Mouse (Mus musculus) neural tube, embryonic 12.5 days (tissue): Measurements from ENCODE around the gene Apoa2. TPM values are rescaled to one million over a fixed set of nuclear protein-coding genes. Genes with fewer than 3 reads are reported as not detected.

Source experiments
- ATAC-seq: fragments of 200-750 bp; cut with Nextera tagmentation; 2 replicates; pipeline ENCODE4 v1.8.0; 2017; ENCODE audit warnings: low read depth, mild to moderate bottlenecking, moderate TSS enrichment, moderate library complexity; ENCODE audit not compliant: low FRiP score
- H3K27ac ChIP-seq: fragments of 300-500 bp; sonication (generic); 2 replicates; pipeline ENCODE4 v1.5.1; 2016
- H3K27me3 ChIP-seq: fragments of 300-500 bp; sonication (generic); replicated peaks from 2 replicates; pipeline ENCODE4 v1.6.1; 2016; ENCODE audit warnings: mild to moderate bottlenecking
- H3K36me3 ChIP-seq: fragments of 300-500 bp; sonication (generic); 2 replicates; pipeline ENCODE4 v1.6.1; 2016; ENCODE audit warnings: mild to moderate bottlenecking
- H3K4me1 ChIP-seq: fragments of 300-500 bp; sonication (generic); 2 replicates; pipeline ENCODE4 v1.6.1; 2016
- H3K4me2 ChIP-seq: fragments of 300-500 bp; sonication (generic); replicated peaks from 2 replicates; pipeline ENCODE4 v1.6.1; 2016; ENCODE audit warnings: mild to moderate bottlenecking
- H3K4me3 ChIP-seq: fragments of 300-500 bp; sonication (generic); 2 replicates; pipeline ENCODE4 v1.5.1; 2016
- H3K9ac ChIP-seq: fragments of 300-500 bp; sonication (generic); 2 replicates; pipeline ENCODE4 v1.6.1; 2016; ENCODE audit warnings: mild to moderate bottlenecking
- H3K9me3 ChIP-seq: fragments of 300-500 bp; sonication (generic); 2 replicates; pipeline ENCODE4 v1.6.1; 2016; ENCODE audit warnings: mild to moderate bottlenecking
- WGBS: fragments of 180-500 bp; shearing (Covaris S2); methylation state at CpG from one replicate; pipeline ENCODE4 v1.1.7; 2016; 5-methylcytosine and 5-hydroxymethylcytosine counted together
- polyA plus RNA-seq: library from polyadenylated mRNA; unstranded; fragments of >200 nt; fragmentation: Nextera tagmentation; extraction: Ambion mirVana; gene quantifications from 2 replicates; pipeline ENCODE4 v1.2.1, GENCODE M21; 2016

Apoa2 gene
- 5.4 and 7.6 TPM in 2 replicates for polyA plus RNA-seq

- Histone ChIP-seq H3K4me3 (no peak within 1 kb of the TSS), H3K4me2 (no peak within 1 kb of the TSS), H3K36me3 (peaks cover 4% of the 10 kb centered on the region; the same call in 1 of the 2 replicates), H3K9me3 (no peaks in the 10 kb centered on the region), H3K27ac (no peak within 1 kb of the TSS), H3K4me1 (peaks cover 15% of the 10 kb centered on the region), H3K9ac (no peak within 1 kb of the TSS), H3K27me3 (no peaks in the 10 kb centered on the region)
- WGBS: 77% methylated on average over 5 of the region's 5 CpGs
- no peak for ATAC-seq
Measured at GRCm38 (mm10) chr1:171224857-171225256, at the start of gene Apoa2. Gene Apoa2, plus strand, starts transcription at chr1:171225054.

- Histone ChIP-seq H3K4me1 (no peaks in the 10 kb centered on the region), H3K9ac (no peak overlapping the region), H3K4me3 (no peak overlapping the region), H3K9me3 (no peaks in the 10 kb centered on the region), H3K36me3 (no peaks in the 10 kb centered on the region), H3K27me3 (no peaks in the 10 kb centered on the region), H3K27ac (no peak overlapping the region), H3K4me2 (no peak overlapping the region)
- WGBS: 81% methylated on average over 5 of the region's 5 CpGs
- no peak for ATAC-seq
Measured at GRCm38 (mm10) chr1:171179487-171180171, 45.2 kb upstream of the Apoa2 start.

GRCm38 (mm10) chr1:171183025-171183424 is 41.8 kb upstream of the Apoa2 start:
- Histone ChIP-seq H3K27me3 (no peaks in the 10 kb centered on the region), H3K4me3 (no peak overlapping the region), H3K4me1 (no peaks in the 10 kb centered on the region), H3K9me3 (no peaks in the 10 kb centered on the region), H3K27ac (no peak overlapping the region), H3K36me3 (no peaks in the 10 kb centered on the region), H3K4me2 (no peak overlapping the region), H3K9ac (no peak overlapping the region)
- WGBS: 74% methylated on average over 3 of the region's 3 CpGs
- no peak for ATAC-seq

- WGBS: 75% methylated on average over 3 of the region's 3 CpGs
- ATAC-seq: no peak
- no peaks in the 10 kb centered on the region for H3K36me3 ChIP-seq
Measured at GRCm38 (mm10) chr1:171183620-171184019, 41.2 kb upstream of the Apoa2 start.

GRCm38 (mm10) chr1:171184314-171184713 is 40.5 kb upstream of the Apoa2 start:
- Histone ChIP-seq H3K4me1 (peaks cover 12% of the 10 kb centered on the region), H3K9ac (no peak overlapping the region), H3K4me3 (no peak overlapping the region), H3K27me3 (no peaks in the 10 kb centered on the region), H3K27ac (no peak overlapping the region), H3K4me2 (no peak overlapping the region), H3K36me3 (no peaks in the 10 kb centered on the region), H3K9me3 (no peaks in the 10 kb centered on the region)
- no peak for ATAC-seq
- 89% methylated on average over 7 of the region's 7 CpGs for WGBS

More at GRCm38 (mm10) chr1:171183620-171184019, 41.2 kb upstream of the Apoa2 start:
- Histone ChIP-seq H3K4me3 (no peak overlapping the region), H3K9me3 (no peaks in the 10 kb centered on the region), H3K4me1 (peaks cover 5% of the 10 kb centered on the region; the same call in 1 of the 2 replicates), H3K27ac (no peak overlapping the region), H3K4me2 (no peak overlapping the region), H3K27me3 (no peaks in the 10 kb centered on the region), H3K9ac (no peak overlapping the region)

GRCm38 (mm10) chr1:171185655-171186054 is 39.2 kb upstream of the Apoa2 start:
- no peak overlapping the region for H3K4me3 ChIP-seq
- H3K9ac ChIP-seq: no peak overlapping the region
- 63% methylated on average over 8 of the region's 8 CpGs for WGBS
- peaks cover 18% of the 10 kb centered on the region for H3K4me1 ChIP-seq
- H3K9me3 ChIP-seq: no peaks in the 10 kb centered on the region
- H3K27me3 ChIP-seq: no peaks in the 10 kb centered on the region
- no peak overlapping the region for H3K4me2 ChIP-seq
- ATAC-seq: no peak
- H3K36me3 ChIP-seq: no peaks in the 10 kb centered on the region
- H3K27ac ChIP-seq: no peak overlapping the region

- Histone ChIP-seq H3K9me3 (no peaks in the 10 kb centered on the region), H3K36me3 (no peaks in the 10 kb centered on the region), H3K4me2 (peak overlapping the region; percentile 25; the same call in 1 of the 2 replicates), H3K9ac (no peak overlapping the region), H3K27me3 (0 out of 2 replicates have a peak, but pooled peaks cover 5% of the 10 kb centered on the region), H3K4me3 (no peak overlapping the region), H3K4me1 (peaks cover 25% of the 10 kb centered on the region), H3K27ac (no peak overlapping the region)
- WGBS: 27% methylated on average over 13 of the region's 13 CpGs
- ATAC-seq: no peak
Measured at GRCm38 (mm10) chr1:171187851-171188700, 36.8 kb upstream of the Apoa2 start.

GRCm38 (mm10) chr1:171189046-171189445 is 35.8 kb upstream of the Apoa2 start:
- H3K4me1 ChIP-seq: peaks cover 35% of the 10 kb centered on the region
- H3K27me3 ChIP-seq: peaks cover 10% of the 10 kb centered on the region
- peak overlapping the region; percentile 4 for H3K4me2 ChIP-seq
- no peak overlapping the region for H3K4me3 ChIP-seq
- no peaks in the 10 kb centered on the region for H3K9me3 ChIP-seq
- H3K9ac ChIP-seq: no peak overlapping the region
- no peaks in the 10 kb centered on the region for H3K36me3 ChIP-seq
- H3K27ac ChIP-seq: no peak overlapping the region
- ATAC-seq: no peak
- 16% methylated on average over 8 of the region's 8 CpGs for WGBS

- Histone ChIP-seq H3K36me3 (no peaks in the 10 kb centered on the region), H3K4me2 (peak overlapping the region; percentile 4; the same call in 1 of the 2 replicates), H3K9me3 (no peaks in the 10 kb centered on the region), H3K4me1 (peaks cover 39% of the 10 kb centered on the region), H3K27me3 (peaks cover 15% of the 10 kb centered on the region), H3K9ac (no peak overlapping the region), H3K4me3 (no peak overlapping the region), H3K27ac (no peak overlapping the region)
- ATAC-seq: peak; percentile 7; the same call in 1 of the 2 replicates
- WGBS: 33% methylated on average over 14 of the region's 14 CpGs
Measured at GRCm38 (mm10) chr1:171189476-171190114, 35.3 kb upstream of the Apoa2 start.

GRCm38 (mm10) chr1:171190832-171191231 is 34.0 kb upstream of the Apoa2 start:
- ATAC-seq: no peak
- Histone ChIP-seq H3K27ac (no peak overlapping the region), H3K27me3 (peaks cover 27% of the 10 kb centered on the region), H3K9ac (no peak overlapping the region), H3K4me1 (peaks cover 48% of the 10 kb centered on the region), H3K4me3 (no peak overlapping the region), H3K9me3 (no peaks in the 10 kb centered on the region), H3K4me2 (no peak overlapping the region), H3K36me3 (no peaks in the 10 kb centered on the region)
- WGBS: 97% methylated on average over 9 of the region's 9 CpGs

GRCm38 (mm10) chr1:171192283-171192682 is 32.6 kb upstream of the Apoa2 start:
- Histone ChIP-seq H3K36me3 (no peaks in the 10 kb centered on the region), H3K4me3 (no peak overlapping the region), H3K27ac (no peak overlapping the region), H3K4me1 (peaks cover 53% of the 10 kb centered on the region), H3K27me3 (peaks cover 40% of the 10 kb centered on the region), H3K9me3 (no peaks in the 10 kb centered on the region), H3K4me2 (peak overlapping the region; percentile 54; the same call in 1 of the 2 replicates), H3K9ac (no peak overlapping the region)
- ATAC-seq: no peak
- 55% methylated on average over 10 of the region's 10 CpGs for WGBS
